Mouse (Mus musculus) hindbrain, postnatal 0 days (tissue): ENCODE measurements around the gene Eef1akmt2. TPM values are rescaled to one million over a fixed set of nuclear protein-coding genes. Genes with fewer than 3 reads are reported as not detected.

ENCODE experiments used
- ATAC-seq: fragments of 200-750 bp; cut with Nextera tagmentation; 2 replicates; pipeline ENCODE4 v1.8.0; 2017; ENCODE audit warnings: mild to moderate bottlenecking, moderate TSS enrichment, moderate library complexity
- DNase-seq: peaks from one replicate; pipeline ENCODE4 v3.0.0-alpha.2; 2015; ENCODE audit warnings: low spot score
- H3K27ac ChIP-seq: fragments of 300-500 bp; sonication (generic); 2 replicates; pipeline ENCODE4 v1.5.1; 2014; ENCODE audit warnings: mild to moderate bottlenecking
- H3K27me3 ChIP-seq: fragments of 300-500 bp; sonication (generic); 2 replicates; pipeline ENCODE4 v1.6.1; 2014; ENCODE audit warnings: low read length, mixed read lengths; ENCODE audit not compliant: insufficient read depth
- H3K36me3 ChIP-seq: fragments of 300-500 bp; sonication (generic); 2 replicates; pipeline ENCODE4 v1.6.1; 2014; ENCODE audit warnings: low read length, mixed read lengths; ENCODE audit not compliant: insufficient read depth
- H3K4me1 ChIP-seq: fragments of 300-500 bp; sonication (generic); 2 replicates; pipeline ENCODE4 v1.6.1; 2014; ENCODE audit warnings: antibody characterized with exemption, low read length, mixed read lengths; ENCODE audit not compliant: insufficient read depth
- H3K4me2 ChIP-seq: fragments of 300-500 bp; sonication (generic); 2 replicates; pipeline ENCODE4 v1.6.1; 2014; ENCODE audit warnings: low read depth, mild to moderate bottlenecking, low read length, moderate library complexity, mixed read lengths
- H3K4me3 ChIP-seq: fragments of 300-500 bp; sonication (generic); 2 replicates; pipeline ENCODE4 v1.5.1; 2014; ENCODE audit warnings: low read length
- H3K9ac ChIP-seq: fragments of 300-500 bp; sonication (generic); replicated peaks from 2 replicates; pipeline ENCODE4 v1.6.1; 2014; ENCODE audit warnings: mild to moderate bottlenecking, low read length, moderate library complexity, mixed read lengths
- H3K9me3 ChIP-seq: fragments of 300-500 bp; sonication (generic); 2 replicates; pipeline ENCODE4 v1.6.1; 2016; ENCODE audit warnings: low read length, mixed read lengths
- CTCF ChIP-seq: IDR thresholded peaks from 2 replicates; pipeline ENCODE4 v1.5.1; 2016; ENCODE audit warnings: antibody characterized with exemption, control low read depth, low read depth
- WGBS: fragments of 180-500 bp; shearing (Covaris S2); extraction: QIAGEN DNeasy Blood & Tissue Kit; methylation state at CpG from one replicate; pipeline ENCODE4 v1.1.7; 2014; 5-methylcytosine and 5-hydroxymethylcytosine counted together
- polyA plus RNA-seq: library from polyadenylated mRNA; unstranded; fragments of >200 nt; fragmentation: Nextera tagmentation; extraction: Ambion mirVana; gene quantifications from 2 replicates; pipeline ENCODE4 v1.2.1, GENCODE M21; 2015
- total RNA-seq: library from RNA; depleted of rRNA; stranded (reverse); fragments of >200 nt; gene quantifications from 2 replicates; pipeline ENCODE4 v1.2.3, GENCODE M21; 2014

Gene Eef1akmt2
- total and polyA plus RNA-seq, 2 experiments from 2014 or later: 34.0 to 76.7 TPM

DNA sequence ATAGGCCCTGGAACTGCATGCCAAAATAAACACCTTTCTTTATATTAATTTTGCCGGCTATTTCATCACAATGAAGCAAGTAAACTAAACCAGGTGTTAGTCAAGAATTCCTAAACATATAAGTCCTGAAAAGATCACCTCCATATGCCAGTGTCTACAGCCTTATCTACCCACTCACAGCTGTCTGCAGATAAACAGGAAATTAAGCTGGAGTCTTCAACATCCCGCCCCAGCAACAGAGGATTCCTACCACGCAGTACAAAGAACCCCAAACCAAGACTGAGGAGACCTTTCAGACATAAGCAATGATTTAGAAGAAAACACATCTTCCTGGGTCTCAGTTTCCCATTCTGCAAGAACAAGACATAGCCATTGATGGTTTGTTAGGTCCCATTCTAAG lies 35.6 kb upstream of the Eef1akmt2 start:
- TF ChIP-seq CTCF: no peak
- Histone ChIP-seq H3K9me3 (no peaks in the 10 kb centered on the region), H3K27me3 (no peaks in the 10 kb centered on the region), H3K9ac (no peak overlapping the region), H3K4me2 (no peak overlapping the region), H3K36me3 (peaks cover 12% of the 10 kb centered on the region), H3K27ac (no peak overlapping the region), H3K4me1 (no peaks in the 10 kb centered on the region), H3K4me3 (no peak overlapping the region)
- WGBS: 83% methylated on average over 3 of the region's 3 CpGs
- no peak for ATAC-seq
- DNase-seq: no peak

DNA sequence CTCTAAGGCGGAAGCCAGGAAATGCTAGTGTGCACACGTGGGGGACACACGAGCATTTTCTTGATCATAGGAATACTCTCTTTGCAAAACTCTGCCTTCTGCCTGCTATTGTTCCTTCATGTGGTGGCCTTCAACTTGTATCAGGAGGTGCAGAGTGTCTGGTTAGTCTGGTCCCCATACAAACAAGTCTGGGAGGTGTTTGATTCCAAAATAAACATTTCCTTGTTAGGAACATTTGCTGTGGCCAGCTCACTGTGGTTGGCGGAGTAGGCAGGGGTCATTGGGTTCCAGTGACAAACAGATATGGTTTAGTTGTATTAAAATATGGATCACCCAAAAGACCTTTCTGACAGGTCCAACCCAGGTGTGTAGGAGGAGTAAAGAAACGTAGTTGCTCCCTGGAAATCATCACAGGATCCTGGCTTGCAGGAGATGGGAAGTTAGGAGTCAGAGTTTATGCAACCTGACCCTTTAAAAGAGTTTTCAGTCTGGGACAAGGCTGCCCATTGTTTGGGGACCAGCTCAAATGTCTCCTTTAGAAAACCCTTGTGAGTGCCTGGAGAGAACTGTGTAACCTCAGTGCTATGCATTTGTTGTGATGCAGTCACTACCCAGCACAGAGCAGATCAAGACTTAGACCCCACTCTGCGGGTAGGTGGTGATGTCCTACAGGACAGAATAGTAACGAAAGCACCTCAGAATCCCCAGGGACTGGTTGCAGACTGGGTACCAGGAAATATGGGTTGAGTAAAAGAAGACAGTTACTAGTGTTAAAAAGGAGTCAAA lies 34.7 kb upstream of the Eef1akmt2 start:
- H3K36me3 ChIP-seq: peaks cover 15% of the 10 kb centered on the region
- no peak overlapping the region for H3K4me2 ChIP-seq
- no peak overlapping the region for H3K27ac ChIP-seq
- TF ChIP-seq CTCF: no peak
- H3K27me3 ChIP-seq: no peaks in the 10 kb centered on the region
- H3K9me3 ChIP-seq: no peaks in the 10 kb centered on the region
- no peaks in the 10 kb centered on the region for H3K4me1 ChIP-seq
- 76% methylated on average over 7 of the region's 7 CpGs for WGBS
- DNase-seq (no peak), ATAC-seq (no peak)
- no peak overlapping the region for H3K4me3 ChIP-seq
- no peak overlapping the region for H3K9ac ChIP-seq

DNA sequence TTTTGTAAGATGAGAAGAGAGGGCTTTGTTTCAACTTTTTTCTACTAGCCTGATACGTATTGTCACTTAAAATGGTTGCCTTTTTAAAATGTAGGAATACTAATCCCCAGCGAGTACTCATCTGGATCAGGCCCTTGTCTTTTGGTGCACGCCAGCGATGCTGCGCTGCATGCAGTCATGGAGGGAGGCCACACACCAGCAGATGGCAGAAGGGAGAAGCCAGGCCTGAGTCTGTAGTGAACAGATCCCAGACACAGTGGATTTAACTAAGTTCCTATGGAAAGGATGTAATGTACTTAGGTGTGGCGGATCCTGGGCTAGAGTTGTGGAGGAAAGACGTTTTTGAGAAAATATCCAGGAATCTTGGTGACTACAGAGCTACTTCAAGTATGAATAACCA lies 31.6 kb upstream of the Eef1akmt2 start:
- Histone ChIP-seq H3K36me3 (peaks cover 37% of the 10 kb centered on the region), H3K9me3 (no peaks in the 10 kb centered on the region), H3K27me3 (no peaks in the 10 kb centered on the region), H3K4me2 (no peak overlapping the region), H3K27ac (no peak overlapping the region), H3K4me3 (no peak overlapping the region), H3K9ac (no peak overlapping the region), H3K4me1 (no peaks in the 10 kb centered on the region)
- peak; percentile 18 for DNase-seq
- no peak for ATAC-seq
- 91% methylated on average over 7 of the region's 7 CpGs for WGBS
- TF ChIP-seq CTCF: peak; percentile 60

DNA sequence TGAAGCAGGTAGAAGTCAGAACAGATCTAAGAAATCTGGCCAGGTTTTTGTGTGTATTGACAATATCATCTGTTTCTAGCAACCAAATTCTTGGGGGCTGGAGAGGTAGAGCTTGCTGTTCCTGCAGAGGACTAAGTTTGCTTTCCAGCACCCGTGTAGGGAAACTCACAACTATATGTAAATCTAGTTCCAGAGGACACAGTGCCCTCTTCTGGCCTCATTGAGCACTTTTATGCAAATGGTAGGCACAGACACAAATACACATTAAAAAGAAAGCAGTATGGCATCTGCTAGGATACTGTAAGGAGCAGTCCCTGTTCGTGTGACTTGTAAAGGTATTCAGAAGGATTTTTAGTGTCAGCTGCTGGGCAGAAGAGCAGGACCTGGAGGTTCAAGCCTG lies 29.9 kb upstream of the Eef1akmt2 start:
- ATAC-seq: no peak
- WGBS: 71% methylated on average over 2 of the region's 2 CpGs

DNA sequence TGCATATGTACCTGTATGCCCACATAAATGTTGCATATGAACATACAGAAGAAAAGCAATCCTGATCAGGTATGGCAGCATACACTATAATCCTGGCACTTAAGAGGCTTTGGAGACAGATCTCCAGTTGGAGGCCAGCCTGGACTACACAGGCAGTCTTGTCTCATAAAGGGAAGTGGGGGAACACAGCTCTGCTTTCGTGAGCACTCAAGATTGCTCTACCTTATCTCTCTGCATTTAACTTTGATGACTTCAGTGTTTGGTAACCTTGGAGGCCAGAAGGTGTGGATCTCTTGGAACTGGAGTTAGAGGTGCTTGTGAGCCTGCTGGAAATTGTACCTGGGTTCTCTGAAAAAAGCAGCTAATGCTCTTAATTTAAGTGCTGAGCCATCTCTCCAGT lies 27.8 kb upstream of the Eef1akmt2 start:
- DNase-seq: no peak
- Histone ChIP-seq H3K9me3 (no peaks in the 10 kb centered on the region), H3K36me3 (peaks cover 66% of the 10 kb centered on the region), H3K9ac (no peak overlapping the region), H3K27me3 (no peaks in the 10 kb centered on the region), H3K4me2 (no peak overlapping the region), H3K27ac (no peak overlapping the region), H3K4me1 (no peaks in the 10 kb centered on the region), H3K4me3 (no peak overlapping the region)
- no peak for ATAC-seq
- 89% methylated on average over 1 of the region's 1 CpGs for WGBS
- no peak for TF ChIP-seq CTCF

More for the DNA sequence above, 29.9 kb upstream of the Eef1akmt2 start:
- peaks cover 47% of the 10 kb centered on the region for H3K36me3 ChIP-seq
- no peak overlapping the region for H3K4me2 ChIP-seq
- peak; percentile 48 for TF ChIP-seq CTCF
- no peaks in the 10 kb centered on the region for H3K27me3 ChIP-seq
- no peaks in the 10 kb centered on the region for H3K4me1 ChIP-seq
- H3K27ac ChIP-seq: no peak overlapping the region
- H3K4me3 ChIP-seq: no peak overlapping the region
- H3K9ac ChIP-seq: no peak overlapping the region
- no peaks in the 10 kb centered on the region for H3K9me3 ChIP-seq
- peak; percentile 35 for DNase-seq

DNA sequence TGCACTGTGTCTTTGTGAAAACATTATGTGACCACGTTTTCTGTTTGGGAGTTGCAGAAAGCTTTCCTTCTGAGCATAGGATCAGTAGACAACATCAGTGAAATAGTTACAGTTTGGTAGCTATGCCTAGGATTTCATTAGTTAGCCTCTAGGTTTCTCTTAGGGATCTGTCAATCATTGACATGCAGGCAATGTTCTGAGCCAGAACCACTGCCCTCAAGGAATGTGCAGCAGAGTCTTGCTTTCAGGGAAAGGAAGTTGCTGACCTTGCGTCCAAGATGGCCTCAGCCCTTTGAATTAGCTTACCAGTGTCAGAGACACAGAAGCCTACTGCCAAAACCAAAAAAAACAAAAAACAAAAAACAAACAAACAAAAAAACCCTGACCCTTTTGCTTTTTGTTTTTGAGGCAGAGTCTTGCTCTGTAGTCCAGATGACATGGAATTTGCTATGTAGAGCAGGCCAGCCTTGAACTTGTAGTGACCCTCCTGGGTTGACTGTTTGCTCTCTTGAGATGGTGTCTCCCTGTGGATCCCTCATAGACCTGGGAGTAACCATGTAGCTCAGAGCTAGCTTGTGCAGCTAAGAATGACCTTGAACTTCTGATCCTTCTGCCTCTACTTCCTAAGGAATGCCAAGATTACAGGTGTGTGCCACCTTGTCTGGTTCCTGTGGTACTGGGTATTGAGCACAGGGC lies 23.1 kb upstream of the Eef1akmt2 start:
- TF ChIP-seq CTCF: no peak
- no peak for DNase-seq
- Histone ChIP-seq H3K4me2 (no peak overlapping the region), H3K9ac (no peak overlapping the region), H3K27ac (no peak overlapping the region), H3K27me3 (no peaks in the 10 kb centered on the region), H3K4me1 (no peaks in the 10 kb centered on the region), H3K9me3 (no peaks in the 10 kb centered on the region), H3K4me3 (no peak overlapping the region), H3K36me3 (peaks cover 79% of the 10 kb centered on the region)
- WGBS: 94% methylated on average over 2 of the region's 2 CpGs
- ATAC-seq: no peak

DNA sequence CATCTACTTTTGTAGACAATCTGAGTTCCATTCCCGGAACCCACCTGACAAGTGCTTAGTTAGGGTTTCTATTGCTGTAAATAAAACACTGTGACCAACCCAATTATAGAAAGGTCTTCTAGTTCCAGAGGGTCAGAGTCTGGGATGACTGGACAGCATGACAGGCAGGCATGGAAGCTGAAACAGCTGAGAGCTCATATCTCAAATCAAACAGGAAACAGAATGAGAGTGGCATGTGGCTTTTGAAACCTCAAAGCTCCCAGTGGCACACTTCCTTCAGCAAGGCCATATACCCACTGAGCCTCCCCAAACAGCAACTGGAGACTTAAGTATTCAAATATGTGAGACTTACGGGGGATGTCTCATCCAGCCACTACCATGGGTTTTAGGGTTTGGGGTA lies 20.6 kb upstream of the Eef1akmt2 start:
- ATAC-seq: no peak
- H3K9me3 ChIP-seq: no peaks in the 10 kb centered on the region
- DNase-seq: no peak
- no peak overlapping the region for H3K4me3 ChIP-seq
- H3K9ac ChIP-seq: no peak overlapping the region
- peaks cover 64% of the 10 kb centered on the region for H3K36me3 ChIP-seq
- H3K4me1 ChIP-seq: no peaks in the 10 kb centered on the region
- no peaks in the 10 kb centered on the region for H3K27me3 ChIP-seq
- WGBS: 87% methylated on average over 2 of the region's 2 CpGs
- no peak for TF ChIP-seq CTCF
- no peak overlapping the region for H3K4me2 ChIP-seq
- no peak overlapping the region for H3K27ac ChIP-seq
